20 mouse cellular contexts compared by ENCODE assay signal in the genomic region with DNA sequence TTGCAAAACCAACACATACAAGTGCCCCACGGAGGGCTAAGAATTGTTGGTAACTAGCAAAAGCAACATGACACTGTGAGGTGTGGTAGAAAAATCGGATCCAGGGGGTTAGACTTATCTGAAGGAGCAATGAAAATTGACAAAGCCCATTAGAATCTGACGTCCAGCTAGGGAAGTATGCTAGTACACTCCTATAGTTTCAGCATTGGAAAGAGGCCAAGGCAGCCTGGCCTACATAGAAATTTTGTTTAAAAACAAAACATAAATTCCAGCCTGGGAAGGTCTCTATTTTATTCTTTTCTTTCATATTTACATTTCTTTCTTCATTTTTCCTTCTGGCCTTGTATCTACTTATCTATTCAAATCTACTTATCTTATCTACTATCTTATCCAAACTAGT. TPM values are rescaled to one million over a fixed set of nuclear protein-coding genes. Genes with fewer than 3 reads are reported as not detected.
DNase-seq lines count a peak whose midpoint lies in the region; ATAC-seq and TF ChIP-seq lines count a peak whose summit lies in the region.
"Had no signal": no experiment of that assay in that cellular context is flagged by ENCODE, and none has a peak within 500 bp of the region (broad histone marks: within the 10 kb centered on the region; RNA-seq: fewer than 3 reads in every experiment).

No protein-coding gene starts in this region.

- H3K27ac ChIP-seq in liver, embryonic 14.5 days = no peak overlapping the region
- no peak overlapping the region for H3K27ac ChIP-seq in MEL (ENCODE audit: control insufficient read depth, low read depth, low read length)
- H3K27ac ChIP-seq: embryonic facial prominence, embryonic 12.5 days; forebrain, embryonic 12.5 days; hindbrain, embryonic 14.5 days had no signal

- WGBS in liver, embryonic 14.5 days (ENCODE audit: insufficient replicate concordance) = 59% methylated on average over 3 of the region's 3 CpGs

- no peak for TF ChIP-seq POLR2A in MEL (IDR thresholded peaks at IDR 0.05; ENCODE audit: control insufficient read depth in 1 of 2, insufficient read depth in 1 of 2, low read depth in 1 of 2, low read length in 2 of 2, poor library complexity in 1 of 2)

- peaks cover 2 to 4% of the 10 kb centered on the region in 2 experiments; a peak in 3 of 4 replicates for H3K4me1 ChIP-seq in liver, embryonic 14.5 days (replicated peaks; ENCODE audit: control insufficient read depth in 2 of 2, insufficient read depth in 2 of 2, low read length in 1 of 2)
- H3K4me1 ChIP-seq in MEL (ENCODE audit: control insufficient read depth in 1 of 2, insufficient read depth in 2 of 2, low read length in 2 of 2) = peaks cover 3 to 6% of the 10 kb centered on the region in 2 experiments; a peak in 3 of 4 replicates
- H3K4me1 ChIP-seq: embryonic facial prominence, embryonic 12.5 days had no signal

- no peak for TF ChIP-seq CTCF in liver, embryonic 14.5 days (IDR thresholded peaks at IDR 0.05; ENCODE audit: low read depth)
- TF ChIP-seq CTCF in MEL (IDR thresholded peaks at IDR 0.05 in 2 of 3, conservative IDR thresholded peaks at IDR 0.05 in 1 of 3; ENCODE audit: control insufficient read depth in 1 of 3, insufficient read depth in 1 of 3, low read depth in 2 of 3, low read length in 3 of 3, poor library complexity in 1 of 3, severe bottlenecking in 1 of 3) = no peak

- TF ChIP-seq RAD21 in MEL (IDR thresholded peaks at IDR 0.05; ENCODE audit: low read depth, low read length) = no peak

- no peak overlapping the region for H3K9ac ChIP-seq in liver, embryonic 14.5 days (replicated peaks)
- no peak overlapping the region for H3K9ac ChIP-seq in MEL (ENCODE audit: control insufficient read depth, low read depth, low read length, poor library complexity, severe bottlenecking)
- H3K9ac ChIP-seq: embryonic facial prominence, embryonic 12.5 days; forebrain, embryonic 12.5 days; heart, embryonic 12.5 days had no signal

- H3K4me3 ChIP-seq in liver, embryonic 14.5 days (ENCODE audit: insufficient read depth in 1 of 2, low read depth in 2 of 2, low read length in 2 of 2) = no peak overlapping the region
- H3K4me3 ChIP-seq in MEL (ENCODE audit: control insufficient read depth in 1 of 2, insufficient read depth in 1 of 2, low read depth in 2 of 2, low read length in 2 of 2) = peak overlapping the region in 1 of 2 experiments; percentile 56; a peak in 2 of 4 replicates

- no peak for TF ChIP-seq EP300 in liver, embryonic 14.5 days (IDR thresholded peaks at IDR 0.05; ENCODE audit: low read depth)
- no peak for TF ChIP-seq EP300 in MEL (IDR thresholded peaks at IDR 0.05; ENCODE audit: low read depth in 1 of 2, low read length in 2 of 2)

- no peaks in the 10 kb centered on the region for H3K27me3 ChIP-seq in liver, embryonic 14.5 days (ENCODE audit: control insufficient read depth, insufficient read depth, low read length)
- no peaks in the 10 kb centered on the region for H3K27me3 ChIP-seq in MEL (ENCODE audit: control insufficient read depth in 1 of 2, insufficient read depth in 2 of 2, low read length in 2 of 2)
- H3K27me3 ChIP-seq: embryonic facial prominence, embryonic 12.5 days; forebrain, embryonic 12.5 days; forebrain, embryonic 15.5 days; heart, embryonic 12.5 days; heart, embryonic 15.5 days had no signal

- intact Hi-C loops in heart, postnatal 25 days (cut with DNase I) = loop anchor here (5.0 to 10.0 kb wide), 2 partner anchors 43 to 256 kb away; partner anchors contain the start of gene Pank1

- H3K36me3 ChIP-seq in liver, embryonic 14.5 days (replicated peaks; ENCODE audit: control insufficient read depth, insufficient read depth, low read depth) = peaks cover 11% of the 10 kb centered on the region
- peaks cover 9 to 13% of the 10 kb centered on the region in 2 experiments for H3K36me3 ChIP-seq in MEL (ENCODE audit: control insufficient read depth in 1 of 2, insufficient read depth in 2 of 2, low read length in 2 of 2)

- no peak for ATAC-seq in liver, embryonic 14.5 days (ENCODE audit: insufficient read depth)
- ATAC-seq: forebrain, embryonic 15.5 days; hindbrain, postnatal 0 days; inflammation-experienced regulatory T-cells, adult 6 months had no signal

- peak overlapping the region; percentile 13; the same call in 1 of the 2 replicates for H3K4me2 ChIP-seq in liver, embryonic 14.5 days (ENCODE audit: low read depth)

- peaks cover 27% of the 10 kb centered on the region for H3K79me2 ChIP-seq in MEL (ENCODE audit: control insufficient read depth, insufficient read depth, low read length, poor library complexity)

- no peaks in the 10 kb centered on the region for H3K9me3 ChIP-seq in liver, embryonic 14.5 days (ENCODE audit: control insufficient read depth, low read length)
- no peaks in the 10 kb centered on the region for H3K9me3 ChIP-seq in MEL (replicated peaks; ENCODE audit: insufficient read depth, low read length)
- H3K9me3 ChIP-seq: embryonic facial prominence, embryonic 12.5 days; forebrain, embryonic 12.5 days; forebrain, embryonic 15.5 days; heart, embryonic 12.5 days; heart, embryonic 15.5 days had no signal

- DNase-seq in liver, embryonic 14.5 days (ENCODE audit: low read depth in 3 of 3, low spot score in 3 of 3) = no peak
- DNase-seq in liver (no peak), 3T3-L1 (ENCODE audit: low read depth, low spot score) (peak; percentile 10), MEL (ENCODE audit: low read depth, low spot score) (peak; percentile 27)
- DNase-seq in heart, postnatal 25 days (ENCODE audit: low spot score) = no peak
- DNase-seq in left cerebral cortex, adult 9 months (ENCODE audit: low spot score in 2 of 2) = no peak
- DNase-seq: adrenal gland, adult 8-10 months; adrenal gland, postnatal 25 days; gastrocnemius, postnatal 25 days; heart, adult 18-20 months; heart, postnatal 4 days had no signal

TF ChIP-seq in MEL, 35 proteins besides CTCF, POLR2A, EP300 and RAD21:
- TF ChIP-seq ZKSCAN1 (IDR thresholded peaks at IDR 0.05; ENCODE audit: low read depth, low read length) = no peak
- no peak for TF ChIP-seq NRF1 (IDR thresholded peaks at IDR 0.05; ENCODE audit: insufficient read depth, low read depth, low read length, poor library complexity, severe bottlenecking)
- TF ChIP-seq POLR2AphosphoS5 (IDR thresholded peaks at IDR 0.05; ENCODE audit: borderline replicate concordance, low read depth, low read length) = no peak
- TF ChIP-seq SMC3 (IDR thresholded peaks at IDR 0.05; ENCODE audit: low read depth, low read length) = no peak
- TF ChIP-seq KAT2A (conservative IDR thresholded peaks at IDR 0.05; ENCODE audit: low read depth, low read length) = no peak
- TF ChIP-seq GABPA (IDR thresholded peaks at IDR 0.05; ENCODE audit: low read depth, low read length) = no peak

RNA-seq across cellular contexts. Expression of gene Kif20b, which starts 1.6 kb away (rescaled TPM):
- 8.4 and 20.4 TPM in 2 replicates for polyA plus RNA-seq in liver, embryonic 14.5 days (2012; rRNA removed)
- polyA plus RNA-seq in liver, embryonic 14.5 days (2014; fragmentation: Nextera tagmentation; extraction: Ambion mirVana) = 30.7 and 34.4 TPM in 2 replicates
- 40.0 and 48.8 TPM in 2 replicates for total RNA-seq in MEL (2012; rRNA removed)
- polyA plus RNA-seq in MEL (2012; ENCODE audit: insufficient read depth in 1 of 2, insufficient read length in 2 of 2, low read depth in 1 of 2, low replicate concordance in 2 of 2, missing spikeins in 1 of 2) = 10 to 100 TPM; 41.6 to 55.5 TPM
- total RNA-seq in heart, postnatal 25 days (2021) = 1 to 10 TPM; 1.1 to 1.3 TPM

RNA-seq across cellular contexts. Expression of gene Pank1, which starts 41.3 kb away (rescaled TPM):
- 1.7 and 2.5 TPM in 2 replicates for polyA plus RNA-seq in liver, embryonic 14.5 days (2012; rRNA removed)
- polyA plus RNA-seq in liver, embryonic 14.5 days (2014; fragmentation: Nextera tagmentation; extraction: Ambion mirVana) = 6.7 and 7.1 TPM in 2 replicates
- 6.3 and 7.2 TPM in 2 replicates for total RNA-seq in MEL (2012; rRNA removed)
- polyA plus RNA-seq in MEL (2012; ENCODE audit: insufficient read depth in 1 of 2, insufficient read length in 2 of 2, low read depth in 1 of 2, low replicate concordance in 2 of 2, missing spikeins in 1 of 2) = 1 to 10 TPM in 1 of 2 experiments, not detected in 1; 7.6 TPM
- total RNA-seq in heart, postnatal 25 days (2021) = 10 to 100 TPM; 40.0 to 47.8 TPM
- polyA plus RNA-seq: erythroblast, embryonic 14.5 days had no signal

Comparison
In these comparisons a context has a peak if more than half of its experiments do, and no peak if none do; other contexts are left out.
1. DNase-seq: peak in 3T3-L1 (single experiment) and MEL (single experiment); none in liver, embryonic 14.5 days (0 of 3), liver (single experiment), heart, postnatal 25 days (single experiment) and left cerebral cortex, adult 9 months (0 of 2).
2. RNA of gene Kif20b, which starts 1.6 kb away (total RNA-seq): 40.0 to 48.8 TPM in MEL; 1.1 to 1.3 TPM in heart, postnatal 25 days; every median in the first group is over 10 times any median in the second.